In genomic region chr4:68319575-68319974, GRCm38 (mm10) we compare ENCODE assay signal across 20 mouse cellular contexts.
A peak's percentile ranks its signal among the peaks of the same experiment; 100 is the strongest.
DNase-seq lines count a peak whose midpoint lies in the region; ATAC-seq and TF ChIP-seq lines count a peak whose summit lies in the region.
"Had no signal": no experiment of that assay in that cellular context is flagged by ENCODE, and none has a peak within 500 bp of the region (broad histone marks: within the 10 kb centered on the region; RNA-seq: fewer than 3 reads in every experiment).

No protein-coding gene starts in this region.

- H3K4me2 ChIP-seq in hindbrain, postnatal 0 days (ENCODE audit: low read depth, low read length), result no peak overlapping the region
- no peak overlapping the region for H3K4me2 ChIP-seq in kidney, embryonic 15.5 days
- H3K4me2 ChIP-seq: embryonic facial prominence, embryonic 15.5 days; heart, embryonic 13.5 days; intestine, embryonic 15.5 days had no signal

- no peak overlapping the region for H3K27ac ChIP-seq in hindbrain, embryonic 10.5 days
- no peak overlapping the region for H3K27ac ChIP-seq in hindbrain, postnatal 0 days
- H3K27ac ChIP-seq in kidney, embryonic 15.5 days, result no peak overlapping the region
- H3K27ac ChIP-seq: embryonic facial prominence, embryonic 15.5 days; forebrain, embryonic 10.5 days; heart, embryonic 13.5 days; intestine, embryonic 15.5 days had no signal

- H3K27me3 ChIP-seq in hindbrain, embryonic 10.5 days (ENCODE audit: insufficient read depth, poor library complexity, severe bottlenecking), result no peaks in the 10 kb centered on the region
- no peaks in the 10 kb centered on the region for H3K27me3 ChIP-seq in hindbrain, postnatal 0 days (ENCODE audit: insufficient read depth, low read length)
- no peaks in the 10 kb centered on the region for H3K27me3 ChIP-seq in kidney, embryonic 15.5 days
- H3K27me3 ChIP-seq: embryonic facial prominence, embryonic 15.5 days; heart, embryonic 13.5 days; intestine, embryonic 15.5 days had no signal

- WGBS in hindbrain, embryonic 10.5 days, result 63% methylated on average over 3 of the region's 3 CpGs
- 53% methylated on average over 3 of the region's 3 CpGs for WGBS in hindbrain, postnatal 0 days
- 17% methylated on average over 3 of the region's 3 CpGs for WGBS in kidney, embryonic 15.5 days

- no peaks in the 10 kb centered on the region for H3K9me3 ChIP-seq in hindbrain, embryonic 10.5 days
- no peaks in the 10 kb centered on the region for H3K9me3 ChIP-seq in hindbrain, postnatal 0 days (ENCODE audit: low read length)
- H3K9me3 ChIP-seq in kidney, embryonic 15.5 days (replicated peaks), result no peaks in the 10 kb centered on the region
- H3K9me3 ChIP-seq: embryonic facial prominence, embryonic 15.5 days; forebrain, embryonic 10.5 days; heart, embryonic 13.5 days; intestine, embryonic 15.5 days had no signal

- peak; percentile 3 for DNase-seq in hindbrain, embryonic 10.5 days (ENCODE audit: low spot score)
- DNase-seq in hindbrain, postnatal 0 days (ENCODE audit: low spot score), result no peak
- no peak for DNase-seq in kidney, adult 9 months
- peak; percentile 32 for DNase-seq in embryo, embryonic 10 days (ENCODE audit: low spot score)
- peak; percentile 0 for DNase-seq in embryo, embryonic 9.5 days (ENCODE audit: extremely low spot score)
- no peak for DNase-seq in adrenal gland, adult 8-10 months
- no peak for DNase-seq in B cell, adult 2 months
- DNase-seq: adrenal gland, postnatal 25 days; cerebellum, adult 18-20 months; cerebellum, postnatal 10 days; gastrocnemius, postnatal 36 days; heart, adult 11 months; heart, postnatal 4 days had no signal

- no peak for TF ChIP-seq CTCF in hindbrain, postnatal 0 days (IDR thresholded peaks at IDR 0.05; ENCODE audit: low read depth)

- H3K4me3 ChIP-seq in hindbrain, embryonic 10.5 days, result no peak overlapping the region
- H3K4me3 ChIP-seq in hindbrain, postnatal 0 days (ENCODE audit: low read length), result no peak overlapping the region
- H3K4me3 ChIP-seq in kidney, embryonic 15.5 days (replicated peaks), result no peak overlapping the region
- H3K4me3 ChIP-seq: embryonic facial prominence, embryonic 15.5 days; erythroblast, embryonic 14.5 days; forebrain, embryonic 10.5 days; heart, embryonic 13.5 days; intestine, embryonic 15.5 days had no signal

- no peak for ATAC-seq in hindbrain, postnatal 0 days
- peak; percentile 66 for ATAC-seq in kidney, embryonic 15.5 days (replicated peaks; ENCODE audit: low FRiP score)
- ATAC-seq: forebrain, embryonic 14.5 days; intestine, embryonic 15.5 days had no signal

- H3K9ac ChIP-seq in hindbrain, postnatal 0 days (replicated peaks; ENCODE audit: low read length), result no peak overlapping the region
- H3K9ac ChIP-seq in kidney, embryonic 15.5 days, result no peak overlapping the region
- H3K9ac ChIP-seq: embryonic facial prominence, embryonic 15.5 days; heart, embryonic 13.5 days; intestine, embryonic 15.5 days had no signal

- no peaks in the 10 kb centered on the region for H3K36me3 ChIP-seq in hindbrain, embryonic 10.5 days
- no peaks in the 10 kb centered on the region for H3K36me3 ChIP-seq in hindbrain, postnatal 0 days (ENCODE audit: insufficient read depth, low read length)
- H3K36me3 ChIP-seq in kidney, embryonic 15.5 days, result no peaks in the 10 kb centered on the region
- H3K36me3 ChIP-seq: embryonic facial prominence, embryonic 15.5 days; forebrain, embryonic 10.5 days; heart, embryonic 13.5 days; intestine, embryonic 15.5 days had no signal

- no peaks in the 10 kb centered on the region; the same call in 1 of the 2 replicates for H3K4me1 ChIP-seq in hindbrain, embryonic 10.5 days (replicated peaks)
- H3K4me1 ChIP-seq in hindbrain, postnatal 0 days (ENCODE audit: insufficient read depth, low read length), result no peaks in the 10 kb centered on the region
- no peaks in the 10 kb centered on the region for H3K4me1 ChIP-seq in kidney, embryonic 15.5 days
- H3K4me1 ChIP-seq: embryonic facial prominence, embryonic 15.5 days; forebrain, embryonic 10.5 days; heart, embryonic 13.5 days; intestine, embryonic 15.5 days had no signal

Comparison
In these comparisons a context has a peak if more than half of its experiments do, and no peak if none do; other contexts are left out.
1. DNase-seq: peak in hindbrain, embryonic 10.5 days (single experiment), embryo, embryonic 10 days (single experiment) and embryo, embryonic 9.5 days (single experiment); none in hindbrain, postnatal 0 days (single experiment), kidney, adult 9 months (single experiment), adrenal gland, adult 8-10 months (single experiment) and B cell, adult 2 months (0 of 2).